Mouse (Mus musculus): ENCODE measurements around the gene Platr17.

DNA sequence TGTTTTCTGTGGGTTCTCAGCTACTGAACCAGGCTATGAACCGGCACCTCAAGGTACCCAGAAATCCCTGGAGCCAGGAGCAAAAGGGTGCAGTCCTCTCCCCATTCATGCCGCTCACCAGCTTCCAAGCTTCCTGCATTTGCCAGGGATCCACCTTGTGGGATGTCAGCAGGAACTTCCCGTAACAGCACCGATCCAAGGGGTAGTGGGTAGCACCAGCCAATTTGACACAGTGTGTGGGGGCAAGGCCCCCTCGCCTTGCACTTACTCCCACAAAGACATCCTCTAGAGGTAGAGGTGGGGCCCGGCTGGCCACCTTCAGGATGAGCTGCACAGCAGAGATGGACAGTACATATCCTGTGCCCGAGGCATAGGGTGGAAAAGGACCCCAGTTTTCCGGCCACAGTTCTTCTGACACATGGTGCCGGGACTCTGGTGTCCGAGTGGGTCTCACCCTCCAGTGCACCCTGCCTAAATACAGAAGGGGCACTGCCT, 45.2 kb downstream of the Platr17 start:
- no peak for TF ChIP-seq TAL1 (IDR thresholded peaks at IDR 0.05; ENCODE audit: low read length)
- TF ChIP-seq GATA1 (IDR thresholded peaks at IDR 0.05; ENCODE audit: low read length) = no peak
